Mouse (Mus musculus) stomach, embryonic 14.5 days (tissue): Measurements from ENCODE around the gene Dcun1d4. TPM values are rescaled to one million over a fixed set of nuclear protein-coding genes. Genes with fewer than 3 reads are reported as not detected.

ENCODE experiments used
- ATAC-seq: fragments of 200-750 bp; cut with Nextera tagmentation; 2 replicates; pipeline ENCODE4 v1.8.0; 2017; ENCODE audit warnings: low read depth, moderate TSS enrichment; ENCODE audit not compliant: insufficient number of reproducible peaks, insufficient read depth, low FRiP score
- H3K27ac ChIP-seq: fragments of 300-500 bp; sonication (generic); 2 replicates; pipeline ENCODE4 v1.5.1; 2014; ENCODE audit warnings: mild to moderate bottlenecking, low read length, moderate library complexity, mixed read lengths
- H3K27me3 ChIP-seq: fragments of 300-500 bp; sonication (generic); 2 replicates; pipeline ENCODE4 v1.6.1; 2014; ENCODE audit warnings: low read length, control low read depth, mixed read lengths; ENCODE audit not compliant: control insufficient read depth, insufficient read depth
- H3K36me3 ChIP-seq: fragments of 300-500 bp; sonication (generic); 2 replicates; pipeline ENCODE4 v1.6.1; 2014; ENCODE audit warnings: mild to moderate bottlenecking, control low read depth, low read length, moderate library complexity, mixed read lengths; ENCODE audit not compliant: control insufficient read depth, insufficient read depth
- H3K4me1 ChIP-seq: fragments of 300-500 bp; sonication (generic); 2 replicates; pipeline ENCODE4 v1.6.1; 2014; ENCODE audit warnings: low read length, control low read depth, mixed read lengths; ENCODE audit not compliant: control insufficient read depth, insufficient read depth
- H3K4me2 ChIP-seq: fragments of 300-500 bp; sonication (generic); replicated peaks from 2 replicates; pipeline ENCODE4 v1.6.1; 2014; ENCODE audit warnings: low read depth, low read length, control low read depth
- H3K4me3 ChIP-seq: fragments of 300-500 bp; sonication (generic); 2 replicates; pipeline ENCODE4 v1.5.1; 2014; ENCODE audit warnings: low read depth, low read length, control low read depth
- H3K9ac ChIP-seq: fragments of 300-500 bp; sonication (generic); replicated peaks from 2 replicates; pipeline ENCODE4 v1.6.1; 2014; ENCODE audit warnings: low read depth, mild to moderate bottlenecking, control low read depth, low read length, moderate library complexity, mixed read lengths
- H3K9me3 ChIP-seq: fragments of 300-500 bp; sonication (generic); 2 replicates; pipeline ENCODE4 v1.6.1; 2016; ENCODE audit warnings: low read depth, low read length, control low read depth; ENCODE audit not compliant: control insufficient read depth
- WGBS: fragments of 180-500 bp; shearing (Covaris S2); extraction: QIAGEN DNeasy Blood & Tissue Kit; methylation state at CpG from one replicate; pipeline ENCODE4 v1.1.7; 2014; 5-methylcytosine and 5-hydroxymethylcytosine counted together
- polyA plus RNA-seq: library from polyadenylated mRNA; unstranded; fragments of >200 nt; fragmentation: Nextera tagmentation; extraction: Ambion mirVana; gene quantifications from 2 replicates; pipeline ENCODE4 v1.2.1, GENCODE M21; 2014

Dcun1d4 gene
- polyA plus RNA-seq, 1 experiment from 2014 or later = 33.3 TPM

DNA sequence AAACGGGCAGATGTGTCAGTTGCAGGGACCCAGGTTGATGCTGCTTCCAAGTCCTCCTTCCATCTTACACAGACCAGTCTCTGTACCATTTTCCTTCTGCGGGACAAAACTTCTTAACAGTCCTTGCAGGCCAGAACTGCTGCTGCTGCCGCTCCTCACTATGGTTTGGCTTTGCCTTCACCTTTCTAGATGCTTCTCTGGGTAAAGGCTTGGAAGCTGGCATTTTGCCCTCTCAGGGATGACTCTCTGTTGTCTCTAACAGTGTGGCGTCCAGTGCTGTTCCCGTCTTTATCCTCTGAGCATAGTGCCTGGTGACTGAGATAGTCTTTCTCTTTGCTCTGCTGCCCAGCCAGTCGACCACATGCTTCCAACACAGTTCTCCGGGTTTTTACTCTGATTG is 66.5 kb downstream of the Dcun1d4 start:
- H3K36me3 ChIP-seq = peaks cover 10% of the 10 kb centered on the region
- no peaks in the 10 kb centered on the region for H3K4me1 ChIP-seq
- H3K9me3 ChIP-seq = no peaks in the 10 kb centered on the region
- no peak overlapping the region for H3K4me3 ChIP-seq
- H3K9ac ChIP-seq = no peak overlapping the region
- 86% methylated on average over 7 of the region's 7 CpGs for WGBS
- no peak for ATAC-seq
- no peak overlapping the region for H3K27ac ChIP-seq
- H3K4me2 ChIP-seq = no peak overlapping the region
- no peaks in the 10 kb centered on the region for H3K27me3 ChIP-seq

DNA sequence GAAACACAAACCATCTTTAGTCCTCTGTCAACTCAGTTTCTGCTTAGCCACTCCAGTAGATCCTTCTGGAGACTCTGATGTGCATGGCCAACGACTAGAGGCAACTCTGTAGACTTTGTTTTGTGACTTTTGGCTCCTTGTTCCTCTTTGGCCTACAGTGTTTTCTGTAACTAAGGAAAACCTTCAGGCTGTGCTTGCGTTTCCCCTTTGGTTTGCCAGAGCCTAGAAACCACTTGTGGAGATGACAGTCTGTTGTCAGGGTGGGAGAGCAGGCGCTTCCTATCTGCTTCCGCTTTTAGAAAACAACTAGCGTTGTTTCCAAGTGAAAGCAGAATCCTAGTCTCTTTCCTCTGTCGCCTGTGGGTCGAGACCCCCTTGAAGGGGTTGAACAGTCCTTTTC is 67.4 kb downstream of the Dcun1d4 start:
- H3K4me2 ChIP-seq = no peak overlapping the region
- no peaks in the 10 kb centered on the region for H3K9me3 ChIP-seq
- no peaks in the 10 kb centered on the region for H3K27me3 ChIP-seq
- WGBS = 87% methylated on average over 7 of the region's 7 CpGs
- no peaks in the 10 kb centered on the region for H3K4me1 ChIP-seq
- H3K36me3 ChIP-seq = peaks cover 10% of the 10 kb centered on the region
- H3K27ac ChIP-seq = no peak overlapping the region
- H3K4me3 ChIP-seq = no peak overlapping the region
- no peak overlapping the region for H3K9ac ChIP-seq
- no peak for ATAC-seq

DNA sequence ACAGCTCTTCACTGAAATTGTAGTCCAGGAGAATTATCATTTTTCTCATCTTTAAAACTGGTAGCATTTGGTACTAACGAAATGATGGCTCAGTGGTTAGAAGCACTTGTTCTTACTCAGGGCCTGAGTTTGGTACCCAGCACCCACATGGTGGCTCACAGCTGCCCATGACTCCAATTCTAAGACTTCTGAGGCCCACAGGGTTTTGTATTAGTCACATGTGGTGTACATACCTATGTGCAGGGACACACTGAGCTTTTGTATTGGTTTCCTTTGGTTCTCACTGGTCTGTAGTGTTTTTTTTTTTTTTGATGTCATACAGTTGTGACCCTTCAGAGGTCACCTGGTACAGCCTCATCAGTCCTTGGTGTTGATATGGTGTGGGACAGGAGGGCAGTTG is 68.0 kb downstream of the Dcun1d4 start:
- H3K27ac ChIP-seq = no peak overlapping the region
- ATAC-seq = no peak
- no peak overlapping the region for H3K4me3 ChIP-seq
- H3K4me1 ChIP-seq = no peaks in the 10 kb centered on the region
- H3K9ac ChIP-seq = no peak overlapping the region
- peaks cover 10% of the 10 kb centered on the region for H3K36me3 ChIP-seq
- no peaks in the 10 kb centered on the region for H3K27me3 ChIP-seq
- H3K9me3 ChIP-seq = no peaks in the 10 kb centered on the region
- 90% methylated on average over 1 of the region's 1 CpGs for WGBS
- H3K4me2 ChIP-seq = no peak overlapping the region

DNA sequence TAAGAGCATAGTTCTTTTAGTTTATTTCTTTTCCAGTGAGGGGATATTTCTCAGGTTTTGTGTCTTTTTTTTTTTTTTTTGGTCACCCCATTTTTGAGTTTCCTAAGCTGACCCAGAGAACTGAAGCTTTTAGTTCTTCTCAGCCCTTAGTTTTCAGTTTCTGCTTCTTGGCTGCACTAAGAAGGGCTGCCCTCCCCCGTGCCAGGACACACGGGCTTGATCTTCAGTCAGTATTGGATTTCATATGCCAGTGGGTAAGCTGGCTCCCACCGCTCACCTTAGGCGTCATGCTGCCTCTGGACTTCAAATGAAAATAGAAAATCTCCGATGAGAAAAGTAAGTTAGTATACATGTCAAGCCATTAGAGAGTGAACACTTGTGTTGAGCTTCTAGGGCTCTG is 71.0 kb downstream of the Dcun1d4 start:
- no peak overlapping the region for H3K4me3 ChIP-seq
- H3K27me3 ChIP-seq = no peaks in the 10 kb centered on the region
- peaks cover 2% of the 10 kb centered on the region; the same call in 1 of the 2 replicates for H3K36me3 ChIP-seq
- no peak overlapping the region for H3K9ac ChIP-seq
- no peak overlapping the region for H3K4me2 ChIP-seq
- no peak overlapping the region for H3K27ac ChIP-seq
- ATAC-seq = no peak
- no peaks in the 10 kb centered on the region for H3K9me3 ChIP-seq
- no peaks in the 10 kb centered on the region for H3K4me1 ChIP-seq
- 85% methylated on average over 5 of the region's 5 CpGs for WGBS

DNA sequence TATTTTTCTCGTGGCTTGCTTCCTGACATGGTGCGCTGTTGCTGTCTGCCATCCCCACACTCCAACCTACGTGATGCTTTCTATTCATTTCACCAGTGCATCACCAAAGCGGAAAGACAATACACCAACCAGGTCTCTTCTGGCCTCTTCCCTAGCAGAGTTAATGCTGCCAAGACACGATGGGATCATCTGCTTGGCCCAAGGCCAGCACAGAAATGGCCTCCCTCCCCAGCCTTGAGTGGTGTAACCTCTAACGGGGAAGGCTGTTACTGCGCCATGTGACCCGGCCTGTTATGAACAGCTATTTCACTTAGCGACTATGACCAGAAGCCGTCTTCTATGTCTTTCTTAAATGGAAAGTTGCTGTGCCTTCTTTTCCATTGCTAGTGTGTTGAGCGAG is 73.1 kb downstream of the Dcun1d4 start:
- WGBS = 93% methylated on average over 11 of the region's 11 CpGs
- Histone ChIP-seq H3K4me3 (no peak overlapping the region), H3K4me1 (no peaks in the 10 kb centered on the region), H3K9ac (no peak overlapping the region), H3K4me2 (no peak overlapping the region), H3K27ac (no peak overlapping the region), H3K9me3 (no peaks in the 10 kb centered on the region), H3K27me3 (no peaks in the 10 kb centered on the region), H3K36me3 (peaks cover 6% of the 10 kb centered on the region)
- ATAC-seq = no peak

DNA sequence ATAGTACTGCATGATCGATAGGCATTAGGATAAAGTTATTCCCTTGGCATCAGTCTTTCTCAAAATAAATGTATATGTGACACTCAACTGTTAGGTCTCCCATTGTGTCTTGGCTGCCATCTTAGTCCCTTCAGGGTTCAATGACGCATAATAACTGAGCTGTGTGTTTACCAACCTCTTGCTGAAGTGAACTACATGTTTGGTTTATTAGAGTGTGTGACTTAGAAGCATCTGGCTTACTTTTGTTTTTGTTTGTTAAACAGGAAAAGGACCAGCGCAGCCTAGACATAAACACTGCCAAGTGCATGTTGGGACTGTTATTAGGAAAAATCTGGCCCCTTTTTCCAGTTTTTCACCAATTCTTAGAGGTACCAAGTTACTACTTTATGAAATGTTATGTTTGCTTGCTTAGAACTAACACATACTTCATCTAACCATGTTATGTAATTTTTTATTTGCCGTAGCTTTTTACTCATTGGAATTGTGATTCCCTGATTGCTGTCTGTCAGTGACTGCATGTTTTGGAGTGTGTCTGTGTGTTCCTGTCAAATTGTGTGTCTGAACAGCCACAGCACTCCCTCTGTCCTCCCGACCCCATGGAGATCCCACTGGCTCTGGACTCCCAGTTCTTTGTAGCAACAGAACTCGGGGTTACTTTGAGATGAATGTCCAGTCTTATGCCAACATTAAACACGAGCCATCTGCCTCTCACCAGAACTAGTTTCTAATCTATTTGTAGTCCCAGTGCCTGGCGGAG is 74.5 kb downstream of the Dcun1d4 start:
- no peak overlapping the region for H3K27ac ChIP-seq
- H3K27me3 ChIP-seq = no peaks in the 10 kb centered on the region
- no peak for ATAC-seq
- H3K36me3 ChIP-seq = peaks cover 6% of the 10 kb centered on the region
- H3K9me3 ChIP-seq = no peaks in the 10 kb centered on the region
- 81% methylated on average over 8 of the region's 8 CpGs for WGBS
- H3K4me1 ChIP-seq = no peaks in the 10 kb centered on the region
- H3K9ac ChIP-seq = no peak overlapping the region
- no peak overlapping the region for H3K4me3 ChIP-seq
- H3K4me2 ChIP-seq = no peak overlapping the region

DNA sequence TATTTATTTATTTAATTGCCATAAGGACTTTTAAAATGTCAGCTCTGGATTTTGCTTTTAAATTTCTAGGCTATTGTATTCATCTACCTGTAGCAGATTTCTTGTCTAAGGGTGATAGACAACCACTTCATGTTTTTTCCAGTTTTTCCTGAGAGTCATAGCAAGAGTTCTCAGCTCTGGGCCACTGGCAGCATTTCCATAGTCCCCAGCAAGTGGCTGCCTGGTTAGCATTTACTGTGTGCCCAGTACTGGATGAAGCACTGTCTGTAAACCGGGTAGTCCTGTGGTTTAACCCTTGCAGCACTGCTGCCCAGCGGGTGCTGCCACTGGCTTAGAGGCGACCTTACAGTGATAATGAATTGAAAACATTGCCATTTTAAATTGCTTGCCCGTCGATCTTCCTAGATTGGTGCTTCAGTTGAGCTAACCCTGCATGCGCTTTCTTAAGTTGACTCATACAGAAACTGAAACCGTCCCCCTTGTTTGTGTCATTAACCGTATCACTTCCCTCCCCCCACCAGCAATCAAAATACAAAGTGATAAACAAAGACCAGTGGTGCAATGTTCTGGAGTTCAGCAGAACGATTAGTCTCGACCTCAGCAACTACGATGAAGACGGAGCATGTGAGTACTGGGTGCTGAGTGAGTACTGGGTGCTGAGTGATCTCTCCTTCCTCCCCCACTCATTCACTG is 76.1 kb downstream of the Dcun1d4 start:
- 83% methylated on average over 12 of the region's 12 CpGs for WGBS

GRCm38 (mm10) chr5:73558756-73559155 is 78.0 kb downstream of the Dcun1d4 start:
- Histone ChIP-seq H3K9ac (no peak overlapping the region), H3K9me3 (no peaks in the 10 kb centered on the region), H3K4me2 (no peak overlapping the region), H3K27ac (no peak overlapping the region), H3K4me3 (no peak overlapping the region), H3K4me1 (no peaks in the 10 kb centered on the region), H3K27me3 (no peaks in the 10 kb centered on the region), H3K36me3 (peaks cover 6% of the 10 kb centered on the region)
- WGBS = 95% methylated on average over 6 of the region's 6 CpGs
- ATAC-seq = no peak

More for the DNA sequence above, 76.1 kb downstream of the Dcun1d4 start:
- Histone ChIP-seq H3K4me3 (no peak overlapping the region), H3K4me1 (no peaks in the 10 kb centered on the region), H3K27me3 (no peaks in the 10 kb centered on the region), H3K9me3 (no peaks in the 10 kb centered on the region), H3K27ac (no peak overlapping the region), H3K36me3 (peaks cover 6% of the 10 kb centered on the region), H3K9ac (no peak overlapping the region), H3K4me2 (no peak overlapping the region)
- no peak for ATAC-seq
